8 mouse cellular contexts compared by ENCODE assay signal in the genomic region with DNA sequence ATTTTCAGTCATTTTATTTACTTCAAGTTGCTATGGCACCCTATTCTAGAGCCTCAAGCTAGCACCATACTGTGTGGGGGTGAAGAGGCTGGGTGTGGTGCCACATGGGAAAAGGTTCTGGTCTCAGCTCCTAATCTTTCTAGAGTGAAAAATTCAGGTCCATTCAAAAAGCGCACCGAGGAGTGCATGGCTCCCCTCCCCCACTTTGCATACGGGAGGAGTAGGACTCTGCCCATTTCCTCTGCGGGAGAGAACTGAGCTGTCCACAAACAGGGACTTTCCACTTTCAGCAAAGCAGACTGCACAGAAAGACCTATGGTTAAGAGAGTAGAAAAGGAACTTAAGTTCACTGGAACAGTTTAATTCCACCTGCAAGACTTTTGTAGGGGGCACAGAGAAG. TPM values are rescaled to one million over a fixed set of nuclear protein-coding genes. Genes with fewer than 3 reads are reported as not detected.
DNase-seq lines count a peak whose midpoint lies in the region; ATAC-seq and TF ChIP-seq lines count a peak whose summit lies in the region.

No protein-coding gene starts in this region.

- ATAC-seq in erythroblast, adult 5-6 weeks (replicated peaks; ENCODE audit: low FRiP score, poor library complexity, severe bottlenecking) = no peak

- peak overlapping the region; percentile 67 for H3K9ac ChIP-seq in liver, adult 2 months (ENCODE audit: low read depth, low read length)

- no peaks in the 10 kb centered on the region for H3K9me3 ChIP-seq in erythroblast, embryonic 14.5 days (ENCODE audit: control insufficient read depth, low read length)

- peak overlapping the region; percentile 63 for H3K4me3 ChIP-seq in erythroblast, embryonic 14.5 days (replicated peaks)
- peak overlapping the region; percentile 39; the same call in 1 of the 2 replicates for H3K4me3 ChIP-seq in liver, adult 2 months (ENCODE audit: insufficient read depth, low read depth, low read length)
- H3K4me3 ChIP-seq in myocyte = peak overlapping the region; percentile 93

- peak overlapping the region; percentile 98 for H3K4me2 ChIP-seq in myocyte (ENCODE audit: low read depth)

- peaks cover 69% of the 10 kb centered on the region for H3K36me3 ChIP-seq in erythroblast, embryonic 14.5 days (ENCODE audit: control insufficient read depth)
- H3K36me3 ChIP-seq in liver, adult 2 months (ENCODE audit: control insufficient read depth, insufficient read depth, low read length) = peaks cover 23% of the 10 kb centered on the region
- peaks cover 26% of the 10 kb centered on the region for H3K36me3 ChIP-seq in myocyte (ENCODE audit: control insufficient read depth, insufficient read depth)

- DNase-seq in cerebellum, postnatal 10 days = peak; percentile 68 to 71
- peak; percentile 60 for DNase-seq in heart, adult 8-10 months (ENCODE audit: low spot score)
- peak; percentile 72 for DNase-seq in kidney, adult 9 months
- peak; percentile 81 for DNase-seq in liver, adult 2 months (ENCODE audit: extremely low read depth, low read depth, low spot score)
- peak; percentile 60 for DNase-seq in telencephalon, adult 2 months (ENCODE audit: low read depth, low spot score)

- no peaks in the 10 kb centered on the region; the same call in 1 of the 2 replicates for H3K79me2 ChIP-seq in liver, adult 2 months (ENCODE audit: control insufficient read depth, insufficient read depth, low read length)
- H3K79me2 ChIP-seq in myocyte (ENCODE audit: control insufficient read depth, insufficient read depth) = peaks cover 34% of the 10 kb centered on the region

- peaks cover 32% of the 10 kb centered on the region for H3K4me1 ChIP-seq in erythroblast, embryonic 14.5 days (ENCODE audit: control insufficient read depth)
- peaks cover 20% of the 10 kb centered on the region for H3K4me1 ChIP-seq in liver, adult 2 months (ENCODE audit: control insufficient read depth, insufficient read depth, low read length)

- H3ac ChIP-seq in myocyte (ENCODE audit: control insufficient read depth, insufficient read length) = peak overlapping the region; percentile 45

- H3K27me3 ChIP-seq in erythroblast, embryonic 14.5 days (ENCODE audit: control insufficient read depth) = no peaks in the 10 kb centered on the region
- no peaks in the 10 kb centered on the region for H3K27me3 ChIP-seq in liver, adult 2 months (ENCODE audit: control insufficient read depth, insufficient read depth, low read length)
- H3K27me3 ChIP-seq in myocyte (ENCODE audit: control insufficient read depth, insufficient read depth, insufficient read length) = no peaks in the 10 kb centered on the region

- TF ChIP-seq POLR2A in liver, adult 2 months (IDR thresholded peaks at IDR 0.05; ENCODE audit: extremely low read depth, insufficient read depth, low read length) = no peak
- TF ChIP-seq POLR2A in myocyte (IDR thresholded peaks at IDR 0.05; ENCODE audit: insufficient read length, low read depth) = no peak

- TF ChIP-seq CTCF in liver, adult 2 months (IDR thresholded peaks at IDR 0.05; ENCODE audit: low read depth, low read length) = no peak

- WGBS in liver, adult 2 months = 0% methylated on average over 4 of the region's 4 CpGs

- peak overlapping the region; percentile 79 for H3K27ac ChIP-seq in liver, adult 2 months (replicated peaks; ENCODE audit: insufficient read depth, low read depth, low read length)

TF ChIP-seq in myocyte, 11 proteins besides CTCF, POLR2A, EP300 and RAD21:
- TF ChIP-seq MYOG (IDR thresholded peaks at IDR 0.05; ENCODE audit: control insufficient read depth in 1 of 3, insufficient read depth in 1 of 3, insufficient read length in 2 of 3, low read depth in 2 of 3) (no peak), SRF (IDR thresholded peaks at IDR 0.05; ENCODE audit: control insufficient read depth, insufficient read length, low read depth) (no peak), TCF3 (IDR thresholded peaks at IDR 0.05; ENCODE audit: insufficient read length, low read depth) (no peak), USF1 (IDR thresholded peaks at IDR 0.05; ENCODE audit: low read depth) (no peak), E2F4 (IDR thresholded peaks at IDR 0.05; ENCODE audit: insufficient read depth) (no peak), REST (IDR thresholded peaks at IDR 0.05; ENCODE audit: insufficient read depth, insufficient read length) (no peak), CEBPB (IDR thresholded peaks at IDR 0.05; ENCODE audit: insufficient read depth, poor library complexity, severe bottlenecking) (no peak), TCF12 (IDR thresholded peaks at IDR 0.05; ENCODE audit: insufficient read depth, poor library complexity, severe bottlenecking) (no peak), MYOD1 (IDR thresholded peaks at IDR 0.05; ENCODE audit: control insufficient read depth in 1 of 3, insufficient read length in 2 of 3, low read depth in 2 of 3) (no peak), POLR2AphosphoS2 (IDR thresholded peaks at IDR 0.05; ENCODE audit: insufficient read length, low read depth) (no peak), MAX (IDR thresholded peaks at IDR 0.05; ENCODE audit: low read depth) (no peak)

RNA-seq across cellular contexts. Expression of a gene that starts 26.6 kb away (rescaled TPM):
- 20.9 and 22.2 TPM in 2 replicates for polyA plus RNA-seq in erythroblast, embryonic 14.5 days (2012)
- total RNA-seq in erythroblast, adult 5-6 weeks (2015; ENCODE audit: low replicate concordance) = 63.4 and 93.2 TPM in 2 replicates
- 40.1 and 60.1 TPM in 2 replicates for total RNA-seq in erythroblast, adult 5-6 weeks (2017; ENCODE audit: low replicate concordance)
- 10 to 100 TPM; 48.7 to 55.9 (median 50.7) TPM for total RNA-seq in heart, adult 8-10 months (2022)
- 11.3 and 16.4 TPM in 2 replicates for total RNA-seq in liver, adult 2 months (2014; rRNA removed)
- 23.4 and 30.3 TPM in 2 replicates for polyA plus RNA-seq in liver, adult 2 months (2012; rRNA removed)
- 56.3 TPM for polyA plus RNA-seq in myocyte (2012; fragmentation: generic; extraction: Trizol)

RNA-seq across cellular contexts. Expression of a gene that starts 49.7 kb away (rescaled TPM):
- 0.22 and 0.38 TPM in 2 replicates for polyA plus RNA-seq in erythroblast, embryonic 14.5 days (2012)
- 0.63 TPM in 1 of 2 replicates, not detected in the other for total RNA-seq in erythroblast, adult 5-6 weeks (2015; ENCODE audit: low replicate concordance)
- 0.84 TPM in 1 of 2 replicates, not detected in the other for total RNA-seq in erythroblast, adult 5-6 weeks (2017; ENCODE audit: low replicate concordance)
- total RNA-seq in heart, adult 8-10 months (2022) = 1 to 10 TPM in 1 of 4 experiments, under 1 TPM in 3; 0.59 to 2.1 (median 0.80) TPM
- total RNA-seq in liver, adult 2 months (2014; rRNA removed) = 0.40 and 0.46 TPM in 2 replicates
- 0.27 and 0.60 TPM in 2 replicates for polyA plus RNA-seq in liver, adult 2 months (2012; rRNA removed)
- 1.7 TPM for polyA plus RNA-seq in myocyte (2012; fragmentation: generic; extraction: Trizol)

Comparison
In these comparisons a context has a peak if more than half of its experiments do, and no peak if none do; other contexts are left out.
1. H3K4me3 ChIP-seq: peak in every context shown above with its lines; median percentile 93 in myocyte; 63 in erythroblast, embryonic 14.5 days; 39 in liver, adult 2 months.